Mouse (Mus musculus) liver, adult 2 months (tissue): ENCODE measurements at regions not wholly inside any gene's neighbourhood (a gene's known extent, or its start where the extent isn't known, plus 50 kb on each side); places are given as distances from the start of the nearest gene placed in this dataset.

ENCODE experiments used
- CTCF ChIP-seq: fragments of 200-500 bp; IDR thresholded peaks from 2 replicates; pipeline ENCODE4 v1.5.1; 2011; ENCODE audit warnings: low read depth, low read length, control low read depth
- POLR2A ChIP-seq: fragments of 200-500 bp; IDR thresholded peaks from 2 replicates; pipeline ENCODE4 v1.6.1; 2011; ENCODE audit warnings: low read length, control low read depth; ENCODE audit not compliant: insufficient read depth; ENCODE audit errors: extremely low read depth

- TF ChIP-seq CTCF: no peak
- no peak for TF ChIP-seq POLR2A
Observed at GRCm38 (mm10) chr10:98733950-98734585, 180.1 kb upstream of the Atp2b1 start.
